Mouse (Mus musculus): ENCODE data around the gene St3gal2. TPM values are rescaled to one million over a fixed set of nuclear protein-coding genes. Genes with fewer than 3 reads are reported as not detected.

Gene St3gal2
- polyA plus RNA-seq, 1 experiment from 2014 or later = 12.5 TPM

DNA sequence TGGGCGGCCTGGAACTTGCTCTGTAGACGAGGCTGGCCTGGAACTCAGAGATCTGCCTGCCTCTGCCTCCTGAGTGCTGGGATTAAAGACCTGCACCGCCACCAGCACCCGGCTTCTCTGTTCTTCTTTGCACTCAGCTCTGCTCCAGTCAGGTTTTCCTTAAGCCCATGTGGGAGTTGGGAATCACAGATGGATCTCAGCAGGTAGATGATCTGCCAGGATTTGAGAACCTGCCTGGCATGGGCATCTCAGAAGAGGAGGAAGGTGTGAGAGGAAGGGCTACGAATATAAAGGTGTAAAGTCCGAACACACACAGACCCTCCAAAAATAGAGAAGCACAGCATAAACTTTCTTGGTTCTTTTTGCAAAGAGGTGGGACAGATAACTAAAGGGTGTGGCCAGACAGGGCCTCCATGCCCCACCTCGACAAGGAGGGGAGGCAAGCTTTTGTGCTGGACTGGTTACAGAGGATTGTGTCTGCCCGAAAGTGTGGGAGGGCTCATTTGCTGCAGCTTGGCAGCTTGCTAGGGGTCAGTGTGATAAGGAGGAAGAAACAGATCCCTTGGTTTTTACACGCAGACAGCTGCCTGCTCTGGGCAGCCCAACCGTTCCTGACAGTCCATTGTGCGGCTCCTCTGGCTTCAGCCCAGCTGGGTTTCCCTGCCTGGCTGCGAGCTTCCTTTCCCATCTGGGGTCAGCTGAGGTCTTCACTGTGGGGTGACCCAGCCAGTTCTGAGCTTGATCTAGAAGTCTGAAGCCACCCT is 11.6 kb downstream of the St3gal2 start:
- DNase-seq (ENCODE audit: low spot score) = no peak
- Histone ChIP-seq H3K9me3 (replicated peaks; ENCODE audit: control insufficient read depth, low read length) (no peaks in the 10 kb centered on the region), H3K27ac (ENCODE audit: low read depth, low read length) (no peak overlapping the region), H3K4me1 (ENCODE audit: control insufficient read depth, insufficient read depth, low read length) (no peaks in the 10 kb centered on the region), H3K4me3 (ENCODE audit: low read depth, low read length) (no peak overlapping the region), H3K36me3 (ENCODE audit: control insufficient read depth, insufficient read depth, low read length) (no peaks in the 10 kb centered on the region), H3K9ac (ENCODE audit: low read length) (no peak overlapping the region), H3K27me3 (replicated peaks; ENCODE audit: control insufficient read depth, insufficient read depth, low read length) (no peaks in the 10 kb centered on the region), H3K4me2 (ENCODE audit: low read length) (no peak overlapping the region)
- WGBS = 79% methylated on average over 12 of the region's 12 CpGs
- ATAC-seq = no peak

DNA sequence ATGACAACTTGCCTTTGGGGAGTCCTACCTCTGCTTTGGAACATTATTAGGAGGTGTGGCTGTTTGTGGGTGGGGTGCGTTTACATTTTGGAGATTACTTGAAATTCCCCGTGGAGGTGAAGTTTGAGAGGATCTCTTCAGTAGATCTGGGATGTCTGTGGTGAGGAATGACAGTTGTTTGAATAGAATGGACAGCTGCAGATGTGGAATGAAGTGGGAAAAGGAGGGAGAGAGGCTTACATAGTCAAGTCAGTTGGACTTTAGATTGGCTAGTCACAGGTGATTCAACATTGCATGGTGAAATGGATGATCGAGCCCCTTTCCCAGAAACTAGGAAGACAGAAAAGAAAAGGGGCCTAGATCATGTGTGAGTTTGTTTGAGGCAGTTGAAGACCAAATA is 12.7 kb downstream of the St3gal2 start:
- no peak overlapping the region for H3K9ac ChIP-seq (ENCODE audit: low read length)
- no peaks in the 10 kb centered on the region for H3K9me3 ChIP-seq (replicated peaks; ENCODE audit: control insufficient read depth, low read length)
- no peaks in the 10 kb centered on the region for H3K36me3 ChIP-seq (ENCODE audit: control insufficient read depth, insufficient read depth, low read length)
- WGBS = 94% methylated on average over 3 of the region's 3 CpGs
- no peak overlapping the region for H3K4me2 ChIP-seq (ENCODE audit: low read length)
- H3K4me3 ChIP-seq (ENCODE audit: low read depth, low read length) = no peak overlapping the region
- H3K27ac ChIP-seq (ENCODE audit: low read depth, low read length) = no peak overlapping the region
- ATAC-seq = no peak
- no peak for DNase-seq (ENCODE audit: low spot score)
- no peaks in the 10 kb centered on the region for H3K27me3 ChIP-seq (replicated peaks; ENCODE audit: control insufficient read depth, insufficient read depth, low read length)
- H3K4me1 ChIP-seq (ENCODE audit: control insufficient read depth, insufficient read depth, low read length) = no peaks in the 10 kb centered on the region

DNA sequence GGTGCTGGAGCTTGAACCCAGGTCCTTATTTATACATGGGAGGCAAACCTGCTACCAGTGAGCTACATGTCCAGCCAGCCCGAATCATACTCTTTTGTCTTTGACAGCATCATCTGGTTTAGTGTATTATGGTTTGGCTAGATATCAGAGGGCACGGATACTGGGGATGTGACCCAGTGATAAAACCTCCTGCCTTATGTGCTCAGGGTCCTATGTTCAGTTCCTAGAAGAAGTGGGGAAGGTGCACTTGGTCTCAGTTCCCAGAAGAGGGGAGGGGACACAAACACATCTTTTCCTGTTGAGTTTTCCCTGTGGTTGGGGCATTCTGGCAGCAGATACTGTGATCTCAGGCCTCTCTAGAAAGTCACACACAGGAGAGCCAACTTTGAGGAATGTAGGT is 13.6 kb downstream of the St3gal2 start:
- Histone ChIP-seq H3K9me3 (replicated peaks; ENCODE audit: control insufficient read depth, low read length) (no peaks in the 10 kb centered on the region), H3K27ac (ENCODE audit: low read depth, low read length) (no peak overlapping the region), H3K27me3 (replicated peaks; ENCODE audit: control insufficient read depth, insufficient read depth, low read length) (no peaks in the 10 kb centered on the region), H3K4me1 (ENCODE audit: control insufficient read depth, insufficient read depth, low read length) (no peaks in the 10 kb centered on the region), H3K9ac (ENCODE audit: low read length) (no peak overlapping the region), H3K4me3 (ENCODE audit: low read depth, low read length) (no peak overlapping the region), H3K36me3 (ENCODE audit: control insufficient read depth, insufficient read depth, low read length) (no peaks in the 10 kb centered on the region), H3K4me2 (ENCODE audit: low read length) (no peak overlapping the region)
- ATAC-seq (no peak), DNase-seq (ENCODE audit: low spot score) (no peak)
- 94% methylated on average over 2 of the region's 2 CpGs for WGBS

DNA sequence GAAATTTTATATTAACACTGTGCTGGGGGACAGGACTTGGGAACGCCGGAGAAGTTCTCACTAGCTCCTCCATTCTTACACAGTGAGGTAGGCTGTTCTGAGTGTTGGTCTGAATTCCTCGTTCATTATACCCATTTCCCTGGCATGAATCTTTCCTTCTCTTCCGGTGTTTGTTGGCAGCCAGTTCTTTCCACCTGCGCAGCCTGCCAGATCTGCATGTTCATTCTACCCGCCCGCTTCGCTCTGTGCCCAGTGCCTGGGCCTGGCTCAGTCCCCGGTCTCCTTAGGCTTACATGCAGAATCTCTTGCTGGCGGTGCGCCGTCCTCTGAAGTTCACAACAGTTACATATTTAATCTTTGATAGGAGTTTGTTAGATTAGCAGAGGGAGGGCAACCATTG is 16.5 kb downstream of the St3gal2 start:
- Histone ChIP-seq H3K9ac (ENCODE audit: low read length) (no peak overlapping the region), H3K27ac (ENCODE audit: low read depth, low read length) (no peak overlapping the region), H3K27me3 (replicated peaks; ENCODE audit: control insufficient read depth, insufficient read depth, low read length) (no peaks in the 10 kb centered on the region), H3K36me3 (ENCODE audit: control insufficient read depth, insufficient read depth, low read length) (no peaks in the 10 kb centered on the region), H3K4me1 (ENCODE audit: control insufficient read depth, insufficient read depth, low read length) (peaks cover 3% of the 10 kb centered on the region; the same call in 1 of the 2 replicates), H3K9me3 (replicated peaks; ENCODE audit: control insufficient read depth, low read length) (no peaks in the 10 kb centered on the region), H3K4me2 (ENCODE audit: low read length) (no peak overlapping the region), H3K4me3 (ENCODE audit: low read depth, low read length) (no peak overlapping the region)
- ATAC-seq = no peak
- WGBS = 92% methylated on average over 12 of the region's 12 CpGs
- no peak for DNase-seq (ENCODE audit: low spot score)

DNA sequence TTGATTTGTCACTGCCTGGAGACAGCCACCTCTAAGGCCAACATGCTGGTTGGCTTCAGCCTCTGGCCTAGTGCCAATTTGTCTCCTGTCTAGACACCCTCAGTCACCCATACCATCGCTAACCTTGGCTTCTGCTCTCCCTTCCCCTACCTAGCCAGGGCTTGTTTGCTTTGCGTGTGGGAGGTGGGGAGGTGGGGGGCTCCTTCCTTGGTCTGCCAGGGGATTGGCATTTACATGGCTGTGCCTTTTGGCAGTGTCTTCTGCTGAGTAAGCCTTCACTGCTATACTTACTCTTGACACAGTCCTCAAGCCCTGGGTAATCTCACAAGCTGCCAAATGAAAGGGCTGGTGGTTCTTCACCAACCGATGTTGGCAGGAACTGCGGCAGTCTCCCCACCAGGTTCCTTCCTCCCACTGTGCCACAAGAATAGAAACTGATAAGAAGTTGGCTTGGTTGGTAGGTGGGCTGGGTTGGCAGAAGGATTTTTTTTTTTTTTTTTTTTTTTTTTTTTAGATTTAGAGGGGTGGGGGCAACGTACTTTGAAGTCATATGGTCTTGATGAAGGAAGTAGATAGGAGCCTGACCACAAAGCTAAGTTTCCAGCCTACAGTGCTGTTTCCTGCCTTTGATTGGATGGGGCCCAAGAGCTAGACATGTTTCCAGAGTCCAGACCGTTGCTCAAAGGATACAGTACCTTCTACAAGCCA is 19.3 kb downstream of the St3gal2 start:
- WGBS = 84% methylated on average over 6 of the region's 6 CpGs

DNA sequence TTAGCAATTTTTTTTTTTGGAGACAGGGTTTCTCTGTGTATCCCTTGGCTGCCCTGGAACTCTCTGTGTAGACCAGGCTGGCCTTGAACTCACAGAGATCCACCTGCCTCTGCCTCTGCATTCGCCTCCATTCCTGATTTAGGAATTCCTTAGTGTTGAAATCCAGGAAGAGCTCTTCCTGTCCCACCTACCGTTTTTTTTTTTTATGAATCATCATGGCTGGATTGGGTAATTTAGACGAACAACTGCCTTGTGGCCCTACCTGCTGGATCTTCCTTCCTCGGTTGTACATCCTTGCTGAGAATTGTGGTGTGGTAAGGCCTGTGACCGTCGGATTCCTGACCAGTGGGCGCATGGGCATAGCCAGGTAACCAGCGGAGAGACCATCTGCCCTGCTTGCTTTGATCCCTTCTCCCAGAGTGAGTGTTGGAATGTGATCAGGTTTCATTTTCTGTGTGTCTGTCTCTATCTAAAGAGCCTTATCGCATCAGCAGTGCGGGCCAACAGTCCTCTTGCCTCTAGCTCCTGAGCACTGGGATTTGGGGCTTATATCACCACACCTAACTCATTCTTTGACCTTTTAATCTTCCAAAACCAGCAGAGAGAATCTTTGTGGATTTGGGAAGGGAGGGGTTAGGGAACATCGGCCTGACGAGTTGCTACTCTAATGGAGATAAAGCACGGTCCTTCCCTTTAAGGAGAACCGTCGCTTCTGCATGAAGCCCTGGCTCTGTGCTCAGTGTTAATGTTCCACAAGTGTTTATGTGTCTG is 21.1 kb downstream of the St3gal2 start:
- ATAC-seq = no peak
- 92% methylated on average over 15 of the region's 15 CpGs for WGBS
- H3K36me3 ChIP-seq (ENCODE audit: control insufficient read depth, insufficient read depth, low read length) = no peaks in the 10 kb centered on the region

More for the DNA sequence above, 19.3 kb downstream of the St3gal2 start:
- Histone ChIP-seq H3K36me3 (ENCODE audit: control insufficient read depth, insufficient read depth, low read length) (no peaks in the 10 kb centered on the region), H3K4me1 (ENCODE audit: control insufficient read depth, insufficient read depth, low read length) (peaks cover 3% of the 10 kb centered on the region; the same call in 1 of the 2 replicates), H3K4me2 (ENCODE audit: low read length) (no peak overlapping the region), H3K27ac (ENCODE audit: low read depth, low read length) (no peak overlapping the region), H3K27me3 (replicated peaks; ENCODE audit: control insufficient read depth, insufficient read depth, low read length) (no peaks in the 10 kb centered on the region), H3K9ac (ENCODE audit: low read length) (no peak overlapping the region), H3K4me3 (ENCODE audit: low read depth, low read length) (no peak overlapping the region), H3K9me3 (replicated peaks; ENCODE audit: control insufficient read depth, low read length) (no peaks in the 10 kb centered on the region)
- DNase-seq (ENCODE audit: low spot score) (no peak), ATAC-seq (no peak)

DNA sequence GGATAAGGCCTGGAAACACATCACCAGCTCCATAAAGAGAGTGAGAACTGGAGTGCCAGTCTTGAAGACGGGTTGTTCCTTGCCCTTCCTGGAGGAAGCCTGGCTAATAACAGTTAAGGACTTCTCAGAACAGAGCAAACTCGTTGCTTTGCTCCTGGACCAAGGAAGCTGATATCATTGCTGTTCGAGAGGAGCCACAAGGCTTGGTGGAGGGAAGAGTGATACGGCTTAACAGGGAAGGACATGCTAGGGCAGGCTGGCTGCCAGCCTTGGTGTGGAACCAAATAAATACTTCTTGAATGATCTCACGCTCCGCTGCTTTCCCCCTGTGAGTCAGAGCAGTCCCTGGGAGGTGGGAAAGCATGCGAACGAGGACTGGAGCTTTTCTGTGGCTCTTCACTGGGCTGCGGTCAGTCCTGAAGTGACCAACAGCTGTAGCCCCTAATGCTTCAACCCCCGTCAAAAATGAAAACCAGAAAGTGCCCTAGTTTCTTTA is 21.8 kb downstream of the St3gal2 start:
- Histone ChIP-seq H3K36me3 (ENCODE audit: control insufficient read depth, insufficient read depth, low read length) (no peaks in the 10 kb centered on the region), H3K4me1 (ENCODE audit: control insufficient read depth, insufficient read depth, low read length) (peaks cover 3% of the 10 kb centered on the region; the same call in 1 of the 2 replicates), H3K9ac (ENCODE audit: low read length) (no peak overlapping the region), H3K27ac (ENCODE audit: low read depth, low read length) (no peak overlapping the region), H3K9me3 (replicated peaks; ENCODE audit: control insufficient read depth, low read length) (no peaks in the 10 kb centered on the region), H3K4me3 (ENCODE audit: low read depth, low read length) (no peak overlapping the region), H3K4me2 (ENCODE audit: low read length) (no peak overlapping the region), H3K27me3 (replicated peaks; ENCODE audit: control insufficient read depth, insufficient read depth, low read length) (no peaks in the 10 kb centered on the region)
- WGBS = 48% methylated on average over 10 of the region's 10 CpGs
- DNase-seq (ENCODE audit: low spot score) (peak; percentile 53), ATAC-seq (peak; percentile 34; the same call in 1 of the 2 replicates)

More for the DNA sequence above, 21.1 kb downstream of the St3gal2 start:
- Histone ChIP-seq H3K4me3 (ENCODE audit: low read depth, low read length) (no peak overlapping the region), H3K4me1 (ENCODE audit: control insufficient read depth, insufficient read depth, low read length) (peaks cover 3% of the 10 kb centered on the region; the same call in 1 of the 2 replicates), H3K9ac (ENCODE audit: low read length) (no peak overlapping the region), H3K27ac (ENCODE audit: low read depth, low read length) (no peak overlapping the region), H3K27me3 (replicated peaks; ENCODE audit: control insufficient read depth, insufficient read depth, low read length) (no peaks in the 10 kb centered on the region), H3K4me2 (ENCODE audit: low read length) (no peak overlapping the region), H3K9me3 (replicated peaks; ENCODE audit: control insufficient read depth, low read length) (no peaks in the 10 kb centered on the region)
- DNase-seq (ENCODE audit: low spot score) = no peak

DNA sequence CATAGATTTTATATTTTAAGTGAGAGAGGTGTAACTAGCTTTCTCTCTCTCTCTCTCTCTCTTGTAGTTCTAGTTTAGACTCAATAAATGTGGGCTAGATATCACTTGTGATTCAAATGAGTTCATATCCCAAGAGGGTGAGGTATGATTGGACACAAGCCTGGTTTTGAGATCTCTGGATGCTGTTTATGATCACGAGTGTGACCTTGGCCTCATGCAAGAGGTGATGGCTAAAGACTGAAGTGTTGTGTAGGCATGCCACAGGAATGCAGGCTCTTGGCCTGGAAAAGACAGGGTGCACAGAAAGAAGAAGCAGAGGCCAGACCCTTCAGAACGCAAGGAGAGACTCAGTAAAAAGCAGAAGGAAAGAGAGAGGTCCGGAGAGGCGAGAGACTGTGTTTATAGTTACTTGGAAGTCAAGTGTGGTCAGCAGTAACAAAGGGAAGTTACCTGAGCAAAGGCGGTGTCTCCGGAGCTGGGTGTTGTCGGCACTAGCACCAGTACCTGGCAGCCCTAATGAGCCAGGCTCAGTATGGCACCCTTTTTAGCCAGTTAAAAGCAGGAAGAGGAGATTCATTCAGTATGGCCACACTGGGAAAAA is 24.7 kb downstream of the St3gal2 start:
- no peak for DNase-seq (ENCODE audit: low spot score)
- 91% methylated on average over 7 of the region's 7 CpGs for WGBS

More for the DNA sequence above, 24.7 kb downstream of the St3gal2 start:
- no peak overlapping the region for H3K4me2 ChIP-seq (ENCODE audit: low read length)
- H3K36me3 ChIP-seq (ENCODE audit: control insufficient read depth, insufficient read depth, low read length) = no peaks in the 10 kb centered on the region
- H3K27me3 ChIP-seq (replicated peaks; ENCODE audit: control insufficient read depth, insufficient read depth, low read length) = no peaks in the 10 kb centered on the region
- no peak overlapping the region for H3K27ac ChIP-seq (ENCODE audit: low read depth, low read length)
- no peaks in the 10 kb centered on the region for H3K9me3 ChIP-seq (replicated peaks; ENCODE audit: control insufficient read depth, low read length)
- no peak overlapping the region for H3K4me3 ChIP-seq (ENCODE audit: low read depth, low read length)
- H3K4me1 ChIP-seq (ENCODE audit: control insufficient read depth, insufficient read depth, low read length) = no peaks in the 10 kb centered on the region
- no peak overlapping the region for H3K9ac ChIP-seq (ENCODE audit: low read length)
- ATAC-seq = no peak

Measured in forebrain, embryonic 14.5 days (tissue).